Mouse (Mus musculus) bone marrow, adult 2 months (tissue): ENCODE data around the gene Atp6v0c. TPM values are rescaled to one million over a fixed set of nuclear protein-coding genes. Genes with fewer than 3 reads are reported as not detected.
A peak's percentile ranks its signal among the peaks of the same experiment; 100 is the strongest.

Experiments
- H3K27ac ChIP-seq: fragments of 200-500 bp; 2 replicates; pipeline ENCODE4 v1.5.1; 2012; ENCODE audit warnings: low read depth, mild to moderate bottlenecking, control low read depth, inconsistent platforms, low read length; ENCODE audit not compliant: control insufficient read depth, poor library complexity, insufficient read depth
- H3K4me1 ChIP-seq: fragments of 200-500 bp; 2 replicates; pipeline ENCODE4 v1.6.1; 2011; ENCODE audit warnings: low read length; ENCODE audit not compliant: control insufficient read depth, insufficient read depth
- H3K4me3 ChIP-seq: fragments of 200-500 bp; replicated peaks from 2 replicates; pipeline ENCODE3; 2011; ENCODE audit warnings: mild to moderate bottlenecking, low read depth, low read length, control low read depth; ENCODE audit not compliant: control insufficient read depth
- CTCF ChIP-seq: fragments of 200-500 bp; IDR thresholded peaks from 2 replicates; pipeline ENCODE4 v1.5.1; 2011; ENCODE audit warnings: low read length, control low read depth; ENCODE audit not compliant: control insufficient read depth, insufficient read depth
- POLR2A ChIP-seq: fragments of 200-500 bp; IDR thresholded peaks from 2 replicates; pipeline ENCODE4 v1.6.1; 2011; ENCODE audit warnings: low read depth, mild to moderate bottlenecking, control low read depth, low read length, borderline replicate concordance; ENCODE audit not compliant: control insufficient read depth
- WGBS: fragments of 180-500 bp; shearing (Covaris S2); methylation state at CpG from one replicate; pipeline ENCODE4 v1.1.7; 2018; 5-methylcytosine and 5-hydroxymethylcytosine counted together
- polyA plus RNA-seq: library from polyadenylated mRNA; stranded (reverse); fragments of >200 nt; gene quantifications from 2 replicates; pipeline ENCODE4 v1.2.4, GENCODE M21; 2011; ENCODE audit warnings: low replicate concordance; ENCODE audit not compliant: missing spikeins, insufficient read depth, insufficient read length

The Atp6v0c gene
- polyA plus RNA-seq, 1 experiment = 256 TPM

- 29% methylated on average over 6 of the region's 6 CpGs for whole genome bisulfite sequencing
- H3K4me3 ChIP-seq = peak overlapping the region; percentile 21
- H3K27ac ChIP-seq = peak overlapping the region; percentile 49
- H3K4me1 ChIP-seq = peaks cover 11% of the 10 kb centered on the region; the same call in 1 of the 2 replicates
- TF ChIP-seq CTCF = no peak
- TF ChIP-seq POLR2A = no peak
Measured at GRCm38 (mm10) chr17:24167120-24167519, 2.4 kb downstream of the Atp6v0c start.

DNA sequence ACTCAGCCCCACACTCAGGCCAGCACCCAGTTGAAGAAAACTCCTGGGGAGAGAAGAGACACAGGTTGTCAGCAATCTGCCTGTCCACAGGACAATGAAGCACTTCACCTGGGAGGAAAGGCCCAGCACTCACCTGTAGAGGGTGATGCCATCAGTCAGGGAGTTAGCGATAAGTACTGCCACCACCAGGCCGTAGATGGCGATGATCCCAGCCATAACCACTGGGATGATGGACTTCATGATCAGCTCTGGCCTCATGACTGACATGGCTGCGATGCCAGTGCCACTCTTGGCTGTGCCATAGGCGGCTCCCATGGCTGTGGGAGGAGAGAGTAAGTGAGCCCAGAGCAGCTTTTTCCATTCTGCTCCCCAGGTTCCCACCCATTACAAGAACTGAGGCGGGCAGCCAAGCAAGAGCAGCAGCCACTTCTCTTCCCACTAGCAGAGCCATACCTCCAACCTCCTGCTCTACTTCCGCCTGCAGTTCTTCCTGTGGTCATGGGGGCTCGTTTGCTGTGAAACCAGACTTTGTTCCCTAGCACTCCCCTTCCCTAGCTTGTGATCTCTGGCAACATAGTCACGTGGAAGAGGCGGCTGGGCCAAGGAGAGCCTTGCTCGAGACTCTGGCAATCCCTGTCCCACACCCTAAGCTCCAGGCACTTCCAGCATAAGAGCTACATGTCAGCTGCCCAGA is 4.8 kb downstream of the Atp6v0c start:
- Histone ChIP-seq H3K4me1 (peaks cover 8% of the 10 kb centered on the region), H3K27ac (peak overlapping the region; percentile 14), H3K4me3 (no peak overlapping the region)
- no peak for TF ChIP-seq POLR2A
- TF ChIP-seq CTCF = 0 out of 2 replicates have a peak, but pooled peaks have one; percentile 4
- WGBS = 62% methylated on average over 11 of the region's 11 CpGs

DNA sequence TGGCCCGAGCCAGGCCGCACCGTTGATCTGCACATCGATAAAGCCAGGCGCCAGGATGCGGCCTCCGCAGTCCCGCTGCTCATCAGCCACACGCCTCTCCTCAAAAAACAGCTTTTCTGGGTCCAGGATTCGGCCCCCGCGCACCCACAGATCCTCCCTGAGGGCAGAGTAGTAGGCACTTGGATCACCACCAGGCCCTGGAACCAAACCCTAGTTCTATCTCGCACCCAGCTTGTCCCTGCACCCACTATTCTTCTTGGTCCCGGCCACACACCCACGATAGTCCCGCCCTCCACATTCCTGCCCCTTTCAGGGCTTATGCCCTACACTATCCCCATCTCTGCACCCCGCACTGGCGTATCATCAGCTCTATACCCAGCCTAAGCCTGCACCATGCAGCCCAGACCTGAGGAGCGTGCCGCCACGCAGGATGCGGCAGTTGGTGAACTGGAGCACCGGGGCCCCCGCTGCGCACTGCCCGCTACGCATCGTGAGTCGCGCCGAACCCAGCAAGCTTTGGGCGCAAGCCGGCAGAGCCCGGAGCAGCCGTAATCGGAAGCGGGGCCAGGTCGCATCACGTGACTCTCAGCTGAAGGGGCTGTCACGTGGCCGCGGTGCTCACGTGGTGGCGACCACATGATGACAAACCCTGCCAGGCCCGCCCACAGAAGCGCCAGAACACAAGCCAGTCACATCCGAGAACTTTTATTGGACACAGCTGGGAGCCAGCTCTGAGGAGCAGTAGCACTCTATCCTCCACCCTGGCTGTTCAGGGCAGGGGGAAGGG is 6.1 kb downstream of the Atp6v0c start, which contains the start of gene Amdhd2:
Amdhd2 (minus strand) TSS at position 591 of the 787 bp plus-strand sequence.
- Histone ChIP-seq H3K4me3 (peak within 1 kb of the TSS; percentile 90), H3K4me1 (peaks cover 9% of the 10 kb centered on the region), H3K27ac (peak within 1 kb of the TSS; percentile 94)
- TF ChIP-seq POLR2A (peak; percentile 86), CTCF (no peak)
- WGBS = under 1% methylated on average over 47 of the region's 47 CpGs

DNA sequence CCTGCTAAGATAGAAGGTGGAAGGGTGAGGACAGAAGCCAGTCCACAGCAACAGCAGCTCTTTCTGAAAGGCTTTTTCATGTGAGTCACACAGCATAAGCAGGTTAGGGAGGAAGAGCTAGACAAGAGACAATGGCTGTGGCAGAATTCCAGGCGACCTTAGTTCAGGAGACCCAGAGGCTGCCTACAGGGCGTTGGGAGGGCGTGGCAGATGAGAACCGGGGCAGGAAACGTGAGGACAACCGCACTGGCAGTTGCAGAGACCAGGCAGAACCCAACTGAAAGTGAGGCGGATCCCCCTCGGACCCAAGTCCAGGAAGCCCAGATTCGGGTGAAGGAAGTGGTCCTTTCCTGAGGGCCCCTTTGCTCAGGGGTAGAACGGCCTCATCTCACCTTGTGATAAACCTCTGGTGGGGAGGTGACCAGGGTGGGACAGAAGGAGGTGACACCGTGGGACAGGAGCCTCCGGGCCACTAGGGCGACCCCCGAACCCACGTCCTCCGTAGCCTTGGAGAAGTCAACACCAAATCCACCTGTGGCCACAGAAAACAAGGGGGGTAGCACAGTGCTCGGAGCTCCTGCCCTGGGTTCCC is 6.8 kb downstream of the Atp6v0c start:
- Histone ChIP-seq H3K4me3 (peak overlapping the region; percentile 90), H3K27ac (peak overlapping the region; percentile 94), H3K4me1 (peaks cover 9% of the 10 kb centered on the region)
- WGBS = 2% methylated on average over 17 of the region's 17 CpGs
- TF ChIP-seq POLR2A (no peak), CTCF (no peak)

DNA sequence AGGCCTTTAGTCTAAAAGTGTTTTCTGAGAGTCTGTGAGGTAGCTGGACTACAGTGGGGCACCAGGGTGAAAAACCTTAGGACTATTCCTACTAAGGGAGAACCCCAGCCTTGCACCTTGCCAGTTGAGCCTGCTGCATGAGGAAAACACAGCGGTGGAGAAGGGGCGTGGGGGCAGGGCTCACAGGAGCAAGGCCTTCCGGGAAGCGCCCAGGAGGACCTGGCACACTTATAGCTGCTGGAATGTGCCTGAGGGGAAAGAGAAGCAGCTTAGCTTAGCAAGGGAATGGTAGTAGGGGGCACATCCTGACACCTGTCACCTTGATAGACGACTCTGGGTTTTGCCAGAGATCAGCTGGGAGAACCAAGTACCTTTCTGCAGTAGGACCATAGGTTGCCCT is 8.0 kb downstream of the Atp6v0c start:
- Histone ChIP-seq H3K4me1 (peaks cover 8% of the 10 kb centered on the region), H3K4me3 (no peak overlapping the region), H3K27ac (no peak overlapping the region)
- WGBS = 88% methylated on average over 5 of the region's 5 CpGs
- TF ChIP-seq CTCF = no peak
- no peak for TF ChIP-seq POLR2A

DNA sequence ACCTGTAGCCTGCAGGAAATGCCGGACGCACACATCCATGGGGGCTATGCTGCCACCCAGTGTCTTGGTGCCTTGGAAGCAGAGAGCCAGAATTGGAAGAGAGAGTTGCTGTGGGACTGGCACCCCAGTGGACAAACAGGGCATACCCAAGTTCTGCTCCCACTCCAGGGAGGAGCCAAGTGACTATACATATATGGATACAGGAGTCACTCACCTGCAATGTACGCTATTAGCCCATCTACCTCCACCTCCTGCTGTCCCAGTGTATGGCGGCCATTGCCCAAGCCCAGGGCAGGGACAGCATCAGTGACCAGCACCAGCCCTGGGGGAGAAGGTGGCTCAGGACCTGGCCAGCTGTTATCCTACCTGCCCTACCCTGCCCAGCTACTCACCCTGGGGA is 12.0 kb downstream of the Atp6v0c start:
- no peak overlapping the region for H3K4me3 ChIP-seq
- WGBS = 89% methylated on average over 4 of the region's 4 CpGs
- TF ChIP-seq CTCF = no peak
- no peak for TF ChIP-seq POLR2A
- H3K4me1 ChIP-seq = peaks cover 3% of the 10 kb centered on the region
- no peak overlapping the region for H3K27ac ChIP-seq

GRCm38 (mm10) chr17:24157121-24157520 is 12.4 kb downstream of the Atp6v0c start:
- Histone ChIP-seq H3K4me1 (peaks cover 3% of the 10 kb centered on the region), H3K27ac (no peak overlapping the region), H3K4me3 (no peak overlapping the region)
- WGBS = 91% methylated on average over 6 of the region's 6 CpGs
- TF ChIP-seq CTCF (no peak), POLR2A (no peak)

- no peak for TF ChIP-seq POLR2A
- TF ChIP-seq CTCF = no peak
- Histone ChIP-seq H3K27ac (no peak overlapping the region), H3K4me1 (peaks cover 1% of the 10 kb centered on the region; the same call in 1 of the 2 replicates), H3K4me3 (no peak overlapping the region)
- WGBS = 84% methylated on average over 3 of the region's 3 CpGs
Measured at GRCm38 (mm10) chr17:24156394-24156793, 13.1 kb downstream of the Atp6v0c start.

DNA sequence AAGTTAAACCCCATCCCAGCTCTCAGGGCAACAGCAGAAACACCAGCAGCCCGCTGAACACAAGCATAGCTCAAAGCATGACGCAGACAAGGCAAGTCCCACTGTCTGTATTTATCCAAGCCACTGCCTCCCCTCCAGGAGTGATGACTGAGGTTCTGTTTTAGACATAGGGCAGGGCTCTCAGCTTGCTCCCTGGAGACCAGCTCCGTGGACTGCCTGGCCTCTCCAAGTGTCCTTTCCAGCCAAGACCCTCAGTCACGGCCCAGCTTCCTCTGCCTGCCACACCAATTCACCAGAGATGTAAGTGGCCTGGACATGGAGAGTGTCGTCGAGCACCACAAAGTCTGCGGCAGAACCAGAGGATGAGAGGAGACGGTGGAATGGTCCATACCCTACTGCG is 13.8 kb downstream of the Atp6v0c start:
- H3K4me1 ChIP-seq = peaks cover 1% of the 10 kb centered on the region; the same call in 1 of the 2 replicates
- TF ChIP-seq CTCF (no peak), POLR2A (no peak)
- H3K27ac ChIP-seq = no peak overlapping the region
- no peak overlapping the region for H3K4me3 ChIP-seq
- 93% methylated on average over 9 of the region's 9 CpGs for WGBS
